Mouse (Mus musculus): Measurements from ENCODE around the gene Fam102b. TPM values are rescaled to one million over a fixed set of nuclear protein-coding genes. Genes with fewer than 3 reads are reported as not detected.

Gene Fam102b
- polyA plus RNA-seq, 1 experiment = 2.5 TPM

DNA sequence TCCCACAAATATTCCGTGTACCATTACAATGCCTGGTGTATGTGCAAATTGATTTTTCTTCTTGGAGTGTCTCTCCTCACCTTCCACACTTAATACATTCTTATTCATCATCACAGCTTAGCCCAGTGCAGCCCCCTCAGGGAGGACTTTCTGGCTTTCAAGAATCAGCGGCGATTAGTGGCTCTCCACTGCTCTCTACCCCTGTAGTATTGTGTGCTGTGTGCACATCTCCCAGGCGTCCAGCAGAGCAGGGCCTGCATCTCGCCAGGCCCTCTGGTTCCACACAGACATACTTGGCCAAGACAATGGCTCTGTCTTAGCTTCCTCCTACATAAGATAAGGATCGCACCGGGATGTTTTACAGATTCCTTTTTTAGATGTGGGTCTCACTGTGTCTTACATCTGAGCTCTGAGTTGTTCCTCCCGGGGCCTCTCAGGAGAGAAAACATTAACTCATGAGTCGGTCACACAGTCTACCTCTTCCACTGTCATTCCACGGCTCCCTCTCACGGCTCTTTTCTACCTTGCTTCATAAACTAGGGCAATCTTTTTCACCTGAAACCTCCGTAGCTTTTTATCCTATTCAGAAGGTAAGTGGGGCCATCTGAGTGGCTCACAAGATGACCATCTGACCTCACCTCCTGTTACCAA, 40.3 kb downstream of the Fam102b start:
- 90% methylated on average over 12 of the region's 12 CpGs for WGBS
- Histone ChIP-seq H3K27ac (ENCODE audit: insufficient read depth, low read length) (no peak overlapping the region), H3K4me3 (ENCODE audit: extremely low read depth, insufficient read depth, insufficient read length) (no peak overlapping the region), H3K27me3 (ENCODE audit: control insufficient read depth, insufficient read depth, low read length) (no peaks in the 10 kb centered on the region), H3K4me1 (ENCODE audit: control insufficient read depth, insufficient read depth, insufficient read length) (no peaks in the 10 kb centered on the region), H3K36me3 (ENCODE audit: control insufficient read depth, insufficient read depth, low read length) (peaks cover 3% of the 10 kb centered on the region; the same call in 1 of the 2 replicates)
- no peak for DNase-seq (ENCODE audit: low read depth in 1 of 2, low spot score in 2 of 2)
- TF ChIP-seq POLR2A (IDR thresholded peaks at IDR 0.05; ENCODE audit: low read depth, low read length) (no peak), CTCF (IDR thresholded peaks at IDR 0.05; ENCODE audit: extremely low read depth, insufficient read depth, insufficient read length, insufficient replicate concordance) (no peak)

DNA sequence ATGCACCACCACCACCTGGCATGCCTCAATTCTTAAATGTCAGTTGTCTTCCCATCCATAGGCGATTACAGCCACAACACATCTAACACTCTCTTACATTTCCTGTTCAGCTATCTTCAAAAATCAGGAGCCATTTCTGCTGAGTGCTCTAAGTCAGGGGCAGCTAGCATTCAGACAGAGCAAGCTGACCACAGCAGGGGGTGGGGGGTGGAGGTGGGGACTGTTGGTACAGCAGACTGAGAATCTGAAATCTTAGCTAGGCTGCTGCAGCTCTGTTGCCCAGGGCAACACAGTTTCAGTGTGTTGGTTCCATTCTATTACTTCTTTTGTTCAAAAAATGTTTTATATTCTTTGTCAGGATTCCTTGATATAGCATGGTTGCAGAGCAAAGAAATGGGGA, 40.9 kb downstream of the Fam102b start:
- Histone ChIP-seq H3K4me3 (ENCODE audit: extremely low read depth, insufficient read depth, insufficient read length) (no peak overlapping the region), H3K27ac (ENCODE audit: insufficient read depth, low read length) (no peak overlapping the region), H3K36me3 (ENCODE audit: control insufficient read depth, insufficient read depth, low read length) (peaks cover 1% of the 10 kb centered on the region; the same call in 1 of the 2 replicates), H3K27me3 (ENCODE audit: control insufficient read depth, insufficient read depth, low read length) (no peaks in the 10 kb centered on the region), H3K4me1 (ENCODE audit: control insufficient read depth, insufficient read depth, insufficient read length) (no peaks in the 10 kb centered on the region)
- no peak for TF ChIP-seq CTCF (IDR thresholded peaks at IDR 0.05; ENCODE audit: extremely low read depth, insufficient read depth, insufficient read length, insufficient replicate concordance)
- no peak for TF ChIP-seq POLR2A (IDR thresholded peaks at IDR 0.05; ENCODE audit: low read depth, low read length)
- 67% methylated on average over 1 of the region's 1 CpGs for WGBS
- no peak for DNase-seq (ENCODE audit: low read depth in 1 of 2, low spot score in 2 of 2)

GRCm38 (mm10) chr3:108983989-108984388, 43.4 kb downstream of the Fam102b start:
- no peaks in the 10 kb centered on the region for H3K4me1 ChIP-seq (ENCODE audit: control insufficient read depth, insufficient read depth, insufficient read length)
- no peak for DNase-seq (ENCODE audit: low read depth in 1 of 2, low spot score in 2 of 2)
- H3K27me3 ChIP-seq (ENCODE audit: control insufficient read depth, insufficient read depth, low read length) = no peaks in the 10 kb centered on the region
- H3K4me3 ChIP-seq (ENCODE audit: extremely low read depth, insufficient read depth, insufficient read length) = no peak overlapping the region
- WGBS = 60% methylated on average over 5 of the region's 5 CpGs
- H3K27ac ChIP-seq (ENCODE audit: insufficient read depth, low read length) = no peak overlapping the region
- peaks cover 5% of the 10 kb centered on the region; the same call in 1 of the 2 replicates for H3K36me3 ChIP-seq (ENCODE audit: control insufficient read depth, insufficient read depth, low read length)
- TF ChIP-seq POLR2A (IDR thresholded peaks at IDR 0.05; ENCODE audit: low read depth, low read length) (no peak), CTCF (IDR thresholded peaks at IDR 0.05; ENCODE audit: extremely low read depth, insufficient read depth, insufficient read length, insufficient replicate concordance) (no peak)

- peaks cover 5% of the 10 kb centered on the region for H3K36me3 ChIP-seq (ENCODE audit: control insufficient read depth, insufficient read depth, low read length)
- 67% methylated on average over 6 of the region's 6 CpGs for WGBS
Measured at GRCm38 (mm10) chr3:108981946-108982345, 45.5 kb downstream of the Fam102b start.

GRCm38 (mm10) chr3:108977340-108978030, 49.9 kb downstream of the Fam102b start:
- TF ChIP-seq POLR2A (IDR thresholded peaks at IDR 0.05; ENCODE audit: low read depth, low read length) (no peak), CTCF (IDR thresholded peaks at IDR 0.05; ENCODE audit: extremely low read depth, insufficient read depth, insufficient read length, insufficient replicate concordance) (peak; percentile 33; the same call in 1 of the 2 replicates)
- Histone ChIP-seq H3K4me3 (ENCODE audit: extremely low read depth, insufficient read depth, insufficient read length) (no peak overlapping the region), H3K36me3 (ENCODE audit: control insufficient read depth, insufficient read depth, low read length) (peaks cover 10% of the 10 kb centered on the region), H3K27me3 (ENCODE audit: control insufficient read depth, insufficient read depth, low read length) (no peaks in the 10 kb centered on the region), H3K4me1 (ENCODE audit: control insufficient read depth, insufficient read depth, insufficient read length) (no peaks in the 10 kb centered on the region), H3K27ac (ENCODE audit: insufficient read depth, low read length) (no peak overlapping the region)
- peak in 1 of 2 experiments; percentile 8 for DNase-seq (ENCODE audit: low read depth in 1 of 2, low spot score in 2 of 2)
- 92% methylated on average over 13 of the region's 13 CpGs for WGBS

More at GRCm38 (mm10) chr3:108981946-108982345, 45.5 kb downstream of the Fam102b start:
- no peaks in the 10 kb centered on the region for H3K27me3 ChIP-seq (ENCODE audit: control insufficient read depth, insufficient read depth, low read length)
- DNase-seq (ENCODE audit: low read depth in 1 of 2, low spot score in 2 of 2) = no peak
- no peaks in the 10 kb centered on the region for H3K4me1 ChIP-seq (ENCODE audit: control insufficient read depth, insufficient read depth, insufficient read length)
- no peak overlapping the region for H3K27ac ChIP-seq (ENCODE audit: insufficient read depth, low read length)
- no peak overlapping the region for H3K4me3 ChIP-seq (ENCODE audit: extremely low read depth, insufficient read depth, insufficient read length)
- TF ChIP-seq CTCF (IDR thresholded peaks at IDR 0.05; ENCODE audit: extremely low read depth, insufficient read depth, insufficient read length, insufficient replicate concordance) (no peak), POLR2A (IDR thresholded peaks at IDR 0.05; ENCODE audit: low read depth, low read length) (no peak)

- 81% methylated on average over 15 of the region's 15 CpGs for WGBS
- Histone ChIP-seq H3K4me3 (ENCODE audit: extremely low read depth, insufficient read depth, insufficient read length) (no peak overlapping the region), H3K27me3 (ENCODE audit: control insufficient read depth, insufficient read depth, low read length) (no peaks in the 10 kb centered on the region), H3K36me3 (ENCODE audit: control insufficient read depth, insufficient read depth, low read length) (peaks cover 8% of the 10 kb centered on the region; the same call in 1 of the 2 replicates), H3K27ac (ENCODE audit: insufficient read depth, low read length) (no peak overlapping the region), H3K4me1 (ENCODE audit: control insufficient read depth, insufficient read depth, insufficient read length) (no peaks in the 10 kb centered on the region)
- DNase-seq (ENCODE audit: low read depth in 1 of 2, low spot score in 2 of 2) = no peak
- TF ChIP-seq POLR2A (IDR thresholded peaks at IDR 0.05; ENCODE audit: low read depth, low read length) (no peak), CTCF (IDR thresholded peaks at IDR 0.05; ENCODE audit: extremely low read depth, insufficient read depth, insufficient read length, insufficient replicate concordance) (no peak)
Measured at GRCm38 (mm10) chr3:108974920-108975485, 52.4 kb downstream of the Fam102b start.
